Mouse (Mus musculus): ENCODE measurements around the gene Hirip3. TPM values are rescaled to one million over a fixed set of nuclear protein-coding genes. Genes with fewer than 3 reads are reported as not detected.

Hirip3 gene
- 10.8 TPM for polyA plus RNA-seq (2014; fragmentation: Illumina TruSeq; extraction: RNeasy Lipid Tissue Mini Kit (QIAGEN cat#74804); ENCODE audit: low replicate concordance)

DNA sequence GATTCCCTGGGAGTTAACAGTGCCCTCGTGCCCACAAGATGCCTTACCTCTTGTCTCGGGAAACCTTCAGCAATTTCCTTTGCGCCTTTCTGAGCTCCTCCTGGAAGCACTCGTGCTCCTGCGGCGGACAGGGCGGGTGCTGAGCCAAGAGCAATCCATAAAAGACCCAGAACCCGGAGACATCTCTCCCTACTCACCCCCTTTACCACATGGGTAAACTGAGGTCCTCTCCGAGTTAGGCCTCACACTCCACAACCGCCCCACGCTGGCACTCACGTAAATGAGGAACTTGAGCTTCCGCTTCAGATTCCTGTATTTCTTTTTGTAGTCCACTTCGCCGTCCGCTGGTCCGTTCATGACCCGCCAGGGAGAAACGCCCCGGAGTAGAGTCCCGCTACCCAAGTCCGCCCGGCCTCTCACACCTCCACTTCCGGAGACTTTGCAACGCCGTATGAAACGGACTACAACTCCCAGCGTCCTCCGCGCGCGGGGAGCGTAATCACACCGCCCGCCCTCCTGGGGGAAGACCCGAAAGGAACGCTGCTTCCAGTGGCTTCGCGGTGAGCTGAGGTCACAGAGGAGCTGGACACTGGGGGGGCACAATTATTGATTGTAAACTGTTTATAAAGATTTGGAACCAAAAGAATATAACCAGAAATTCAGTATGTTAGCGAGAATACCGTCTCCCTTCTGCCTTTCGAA lies at the start of gene Hirip3:
Hirip3 (plus strand) TSS at position 544 of the 702 bp plus-strand sequence.

DNA sequence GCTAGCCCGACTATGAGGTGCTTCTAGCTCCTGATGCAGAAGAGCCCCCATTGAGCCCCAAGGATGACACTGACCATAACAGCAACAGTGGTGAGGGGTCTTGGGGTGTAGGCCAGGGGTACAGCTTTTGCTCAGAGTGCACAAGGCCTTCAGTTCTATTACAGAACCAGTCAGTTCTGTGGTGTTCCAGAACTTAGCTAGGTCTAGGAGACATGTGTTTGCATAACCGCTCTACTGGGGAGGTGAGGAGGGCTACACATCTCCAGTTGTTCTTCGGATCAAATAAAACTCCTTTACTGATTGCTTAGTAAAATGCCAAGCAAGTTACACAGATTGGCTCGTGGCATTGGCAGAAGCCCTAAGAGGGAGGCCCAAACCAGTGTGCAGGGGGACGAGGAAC lies 30.2 kb upstream of the Hirip3 start, which contains the start of gene 4930451I11Rik:
4930451I11Rik (minus strand) TSS at position 101 of the 400 bp plus-strand sequence.

DNA sequence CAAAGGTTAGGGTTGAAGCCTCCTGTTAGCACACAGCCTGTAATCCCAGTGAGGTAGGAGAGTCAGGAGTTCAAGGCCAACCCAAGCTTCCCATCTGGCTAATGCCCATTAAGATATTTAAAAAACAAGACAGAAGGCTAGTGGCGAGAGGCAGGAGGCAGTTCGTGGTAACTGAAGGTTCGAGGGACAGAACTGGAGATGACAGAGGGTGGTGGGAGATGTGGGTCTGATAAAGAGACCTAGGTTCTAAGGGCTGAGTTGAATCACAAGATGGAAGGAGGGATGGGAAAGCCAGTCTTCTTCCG lies 14.7 kb upstream of the Hirip3 start, which contains the start of gene Doc2a:
Doc2a (plus strand) TSS at position 301 of the 305 bp plus-strand sequence.

DNA sequence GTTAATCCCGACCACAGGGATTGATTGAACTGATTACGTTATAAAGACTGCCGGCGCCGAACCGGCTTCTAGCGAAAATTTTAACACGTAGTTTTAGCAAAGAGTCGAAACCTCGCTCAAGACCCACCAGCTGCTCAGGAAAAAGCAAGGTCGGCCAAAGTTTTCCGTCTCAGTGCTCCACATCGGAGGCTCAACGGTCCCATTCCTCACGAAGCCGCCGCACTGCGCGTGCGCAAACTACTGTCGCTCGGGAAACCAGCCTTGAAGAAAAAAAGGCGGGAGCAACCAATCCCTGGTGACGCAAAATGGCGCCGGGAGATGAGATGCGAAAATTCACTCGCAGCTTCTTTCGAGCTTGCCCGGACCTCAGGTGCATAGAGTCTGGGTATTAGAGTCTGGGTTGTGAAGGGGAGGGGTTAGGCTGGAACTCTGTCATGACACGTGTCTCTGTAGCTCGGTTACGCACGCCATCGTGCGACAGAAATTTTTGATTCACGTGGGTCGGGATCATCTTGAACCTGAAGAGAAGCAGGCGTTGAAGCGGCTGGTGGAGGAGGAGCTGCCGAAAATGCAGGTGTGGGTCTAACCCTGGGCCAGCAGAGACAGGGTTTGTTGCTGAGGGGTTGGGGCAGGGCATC lies 494 bp downstream of the Hirip3 start, which contains the start of gene Ino80e:
Ino80e (minus strand) TSS at position 231 of the 638 bp plus-strand sequence.

DNA sequence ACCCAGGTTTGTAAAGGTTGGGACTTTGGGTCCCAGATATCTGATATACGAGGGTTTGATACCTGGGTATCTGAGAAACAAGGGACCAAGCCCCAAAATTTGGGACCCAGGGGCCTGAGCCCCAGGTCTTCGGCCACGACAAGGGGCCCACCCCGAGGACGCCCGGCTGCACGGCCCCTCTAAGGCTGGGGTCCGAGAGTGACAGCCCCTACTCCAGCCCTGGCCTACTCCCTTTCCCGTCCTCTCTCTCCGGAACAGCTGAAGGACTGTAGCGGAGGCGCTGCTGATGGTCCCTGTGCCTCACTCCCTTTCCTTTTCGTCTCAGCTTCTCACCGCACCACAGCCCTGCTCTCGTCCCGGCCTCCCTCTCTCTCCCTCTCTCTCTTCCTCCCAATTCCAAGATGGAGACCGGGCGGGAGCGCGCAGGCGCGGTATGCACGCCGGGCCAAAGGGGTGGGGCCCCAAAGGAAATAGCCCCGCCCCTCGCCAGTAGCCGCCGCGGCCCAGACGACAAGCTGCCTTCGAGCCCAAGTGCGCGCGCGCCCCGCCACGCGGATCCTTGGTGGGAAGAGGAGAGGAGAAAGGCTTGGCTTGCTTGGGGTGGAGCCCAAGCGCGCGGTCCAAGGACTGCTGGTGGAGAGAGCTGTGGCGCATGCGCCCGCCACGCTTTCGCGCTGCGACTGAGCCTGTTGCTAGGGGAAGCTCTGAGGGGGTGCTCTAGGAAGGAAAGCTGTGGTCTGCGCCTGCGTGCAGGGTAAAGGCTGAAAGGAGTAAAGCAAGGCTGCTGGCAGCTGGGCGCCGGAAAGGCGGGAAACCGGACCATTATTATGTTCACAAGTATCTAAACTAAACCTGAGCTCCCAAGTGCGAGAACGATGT lies 22.8 kb downstream of the Hirip3 start, which contains the start of gene Taok2:
Taok2 (minus strand) TSS at position 418 of the 879 bp plus-strand sequence.

Other genes starting within 250 kb of the Hirip3 start
- 4.2 TPM for gene Nupr1, start 231.1 kb upstream of the Hirip3 start, polyA plus RNA-seq (2014; fragmentation: Illumina TruSeq; extraction: RNeasy Lipid Tissue Mini Kit (QIAGEN cat#74804); ENCODE audit: low replicate concordance)
- gene Sgf29, start 212.7 kb upstream of the Hirip3 start, polyA plus RNA-seq (2014; fragmentation: Illumina TruSeq; extraction: RNeasy Lipid Tissue Mini Kit (QIAGEN cat#74804); ENCODE audit: low replicate concordance) = not detected
- 18.3 TPM for gene Sult1a1, start 185.5 kb upstream of the Hirip3 start, polyA plus RNA-seq (2014; fragmentation: Illumina TruSeq; extraction: RNeasy Lipid Tissue Mini Kit (QIAGEN cat#74804); ENCODE audit: low replicate concordance)
- gene Bola2, start 166.6 kb upstream of the Hirip3 start, polyA plus RNA-seq (2014; fragmentation: Illumina TruSeq; extraction: RNeasy Lipid Tissue Mini Kit (QIAGEN cat#74804); ENCODE audit: low replicate concordance) = not detected
- 0.22 TPM for gene Slx1b, start 166.2 kb upstream of the Hirip3 start, polyA plus RNA-seq (2014; fragmentation: Illumina TruSeq; extraction: RNeasy Lipid Tissue Mini Kit (QIAGEN cat#74804); ENCODE audit: low replicate concordance)
- gene Coro1a, start 154.2 kb upstream of the Hirip3 start, polyA plus RNA-seq (2014; fragmentation: Illumina TruSeq; extraction: RNeasy Lipid Tissue Mini Kit (QIAGEN cat#74804); ENCODE audit: low replicate concordance) = 4.5 TPM
- gene Mapk3, start 102.4 kb upstream of the Hirip3 start, polyA plus RNA-seq (2014; fragmentation: Illumina TruSeq; extraction: RNeasy Lipid Tissue Mini Kit (QIAGEN cat#74804); ENCODE audit: low replicate concordance) = 12.0 TPM
- gene Gdpd3, start 95.6 kb upstream of the Hirip3 start, polyA plus RNA-seq (2014; fragmentation: Illumina TruSeq; extraction: RNeasy Lipid Tissue Mini Kit (QIAGEN cat#74804); ENCODE audit: low replicate concordance) = 2.1 TPM
- gene Ypel3, start 85.0 kb upstream of the Hirip3 start, polyA plus RNA-seq (2014; fragmentation: Illumina TruSeq; extraction: RNeasy Lipid Tissue Mini Kit (QIAGEN cat#74804); ENCODE audit: low replicate concordance) = 5.8 TPM
- gene Tbx6, start 80.5 kb upstream of the Hirip3 start, polyA plus RNA-seq (2014; fragmentation: Illumina TruSeq; extraction: RNeasy Lipid Tissue Mini Kit (QIAGEN cat#74804); ENCODE audit: low replicate concordance) = not detected
- 24.4 TPM for gene Ppp4c, start 69.5 kb upstream of the Hirip3 start, polyA plus RNA-seq (2014; fragmentation: Illumina TruSeq; extraction: RNeasy Lipid Tissue Mini Kit (QIAGEN cat#74804); ENCODE audit: low replicate concordance)
- not detected for gene Fam57b, start 64.3 kb upstream of the Hirip3 start, polyA plus RNA-seq (2014; fragmentation: Illumina TruSeq; extraction: RNeasy Lipid Tissue Mini Kit (QIAGEN cat#74804); ENCODE audit: low replicate concordance)
- not detected for gene 4930451I11Rik, start 30.3 kb upstream of the Hirip3 start, polyA plus RNA-seq (2014; fragmentation: Illumina TruSeq; extraction: RNeasy Lipid Tissue Mini Kit (QIAGEN cat#74804); ENCODE audit: low replicate concordance)
- gene Doc2a, start 14.6 kb upstream of the Hirip3 start, polyA plus RNA-seq (2014; fragmentation: Illumina TruSeq; extraction: RNeasy Lipid Tissue Mini Kit (QIAGEN cat#74804); ENCODE audit: low replicate concordance) = not detected
- 2.2 TPM for gene Ino80e, start 405 bp downstream of the Hirip3 start, polyA plus RNA-seq (2014; fragmentation: Illumina TruSeq; extraction: RNeasy Lipid Tissue Mini Kit (QIAGEN cat#74804); ENCODE audit: low replicate concordance)
- gene Taok2, start 22.7 kb downstream of the Hirip3 start, polyA plus RNA-seq (2014; fragmentation: Illumina TruSeq; extraction: RNeasy Lipid Tissue Mini Kit (QIAGEN cat#74804); ENCODE audit: low replicate concordance) = 4.1 TPM
- gene Tmem219, start 60.9 kb downstream of the Hirip3 start, polyA plus RNA-seq (2014; fragmentation: Illumina TruSeq; extraction: RNeasy Lipid Tissue Mini Kit (QIAGEN cat#74804); ENCODE audit: low replicate concordance) = 5.0 TPM
- gene Kctd13, start 66.9 kb downstream of the Hirip3 start, polyA plus RNA-seq (2014; fragmentation: Illumina TruSeq; extraction: RNeasy Lipid Tissue Mini Kit (QIAGEN cat#74804); ENCODE audit: low replicate concordance) = 1.8 TPM
- not detected for gene Asphd1, start 87.6 kb downstream of the Hirip3 start, polyA plus RNA-seq (2014; fragmentation: Illumina TruSeq; extraction: RNeasy Lipid Tissue Mini Kit (QIAGEN cat#74804); ENCODE audit: low replicate concordance)
- gene Sez6l2, start 88.6 kb downstream of the Hirip3 start, polyA plus RNA-seq (2014; fragmentation: Illumina TruSeq; extraction: RNeasy Lipid Tissue Mini Kit (QIAGEN cat#74804); ENCODE audit: low replicate concordance) = 0.78 TPM
- 15.7 TPM for gene Cdipt, start 113.9 kb downstream of the Hirip3 start, polyA plus RNA-seq (2014; fragmentation: Illumina TruSeq; extraction: RNeasy Lipid Tissue Mini Kit (QIAGEN cat#74804); ENCODE audit: low replicate concordance)
- 0.45 TPM for gene Cdiptos, start 114.1 kb downstream of the Hirip3 start, polyA plus RNA-seq (2014; fragmentation: Illumina TruSeq; extraction: RNeasy Lipid Tissue Mini Kit (QIAGEN cat#74804); ENCODE audit: low replicate concordance)
- gene Mvp, start 152.6 kb downstream of the Hirip3 start, polyA plus RNA-seq (2014; fragmentation: Illumina TruSeq; extraction: RNeasy Lipid Tissue Mini Kit (QIAGEN cat#74804); ENCODE audit: low replicate concordance) = 0.74 TPM
- not detected for gene Pagr1b, start 154.5 kb downstream of the Hirip3 start, polyA plus RNA-seq (2014; fragmentation: Illumina TruSeq; extraction: RNeasy Lipid Tissue Mini Kit (QIAGEN cat#74804); ENCODE audit: low replicate concordance)
- not detected for gene Pagr1a, start 155.4 kb downstream of the Hirip3 start, polyA plus RNA-seq (2014; fragmentation: Illumina TruSeq; extraction: RNeasy Lipid Tissue Mini Kit (QIAGEN cat#74804); ENCODE audit: low replicate concordance)
- gene Gm42742, start 159.1 kb downstream of the Hirip3 start, polyA plus RNA-seq (2014; fragmentation: Illumina TruSeq; extraction: RNeasy Lipid Tissue Mini Kit (QIAGEN cat#74804); ENCODE audit: low replicate concordance) = 0.52 TPM
- not detected for gene Prrt2, start 159.2 kb downstream of the Hirip3 start, polyA plus RNA-seq (2014; fragmentation: Illumina TruSeq; extraction: RNeasy Lipid Tissue Mini Kit (QIAGEN cat#74804); ENCODE audit: low replicate concordance)
- 13.0 TPM for gene Maz, start 165.1 kb downstream of the Hirip3 start, polyA plus RNA-seq (2014; fragmentation: Illumina TruSeq; extraction: RNeasy Lipid Tissue Mini Kit (QIAGEN cat#74804); ENCODE audit: low replicate concordance)
- 0.97 TPM for gene Kif22, start 180.5 kb downstream of the Hirip3 start, polyA plus RNA-seq (2014; fragmentation: Illumina TruSeq; extraction: RNeasy Lipid Tissue Mini Kit (QIAGEN cat#74804); ENCODE audit: low replicate concordance)
- 380 TPM for gene Zg16, start 225.4 kb downstream of the Hirip3 start, polyA plus RNA-seq (2014; fragmentation: Illumina TruSeq; extraction: RNeasy Lipid Tissue Mini Kit (QIAGEN cat#74804); ENCODE audit: low replicate concordance)
- 1.6 TPM for gene AI467606, start 229.4 kb downstream of the Hirip3 start, polyA plus RNA-seq (2014; fragmentation: Illumina TruSeq; extraction: RNeasy Lipid Tissue Mini Kit (QIAGEN cat#74804); ENCODE audit: low replicate concordance)

Measured in small intestine, adult 10 weeks (tissue).